In the genomic region with DNA sequence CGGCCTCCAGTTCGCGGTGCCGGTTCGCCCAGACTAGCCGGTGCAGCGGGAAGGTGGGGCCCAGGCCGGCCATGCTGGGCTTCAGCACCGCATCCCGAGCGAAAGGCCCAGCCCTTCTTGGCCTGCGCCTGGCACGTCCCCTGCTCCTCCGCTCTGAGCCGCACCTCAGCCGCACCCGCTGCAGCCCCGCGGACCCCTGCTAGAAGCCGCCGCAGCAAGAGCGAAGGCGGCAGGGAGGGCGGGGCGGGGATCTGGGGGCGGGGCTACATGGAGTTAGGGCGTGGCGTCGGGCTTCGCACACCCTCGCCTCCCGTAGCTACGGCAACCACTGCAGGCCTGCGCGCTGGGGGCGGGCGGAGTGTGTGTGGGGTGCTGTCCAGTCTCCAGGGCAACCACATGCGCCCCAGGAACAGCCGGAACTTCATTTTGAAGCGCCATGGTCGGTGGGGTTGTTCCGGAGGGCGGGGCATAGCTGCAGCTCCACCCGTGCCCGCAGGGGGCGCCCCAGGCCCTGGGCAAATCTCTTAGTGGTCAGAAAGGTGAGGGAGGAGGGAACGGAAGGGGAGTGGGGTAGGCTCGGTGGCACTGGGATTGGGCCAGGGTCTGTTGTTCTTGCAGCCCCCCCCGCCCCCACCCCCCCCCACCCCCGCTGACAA, we compare ENCODE assay signal across 8 mouse cellular contexts. TPM values are rescaled to one million over a fixed set of nuclear protein-coding genes. Genes with fewer than 3 reads are reported as not detected.
A peak's percentile ranks its signal among the peaks of the same experiment; 100 is the strongest.
DNase-seq lines count a peak whose midpoint lies in the region; ATAC-seq lines count a peak whose summit lies in the region.

A gene (minus strand): TSS at position 240 of the 656 bp plus-strand sequence.

- DNase-seq in adrenal gland, postnatal 10 days: peak; percentile 88
- peak; percentile 92 for DNase-seq in embryo, embryonic 9.5 days (ENCODE audit: extremely low spot score)
- peak; percentile 65 to 82 for DNase-seq in gastrocnemius, postnatal 4 days (ENCODE audit: low spot score in 2 of 2)
- DNase-seq in left cerebral cortex, postnatal 25 days (ENCODE audit: low spot score in 2 of 2): peak; percentile 91 to 97
- peak; percentile 89 for DNase-seq in mesoderm, embryonic 11.5 days (ENCODE audit: low read depth, low spot score)
- DNase-seq in right cerebral cortex, postnatal 36 days (ENCODE audit: low spot score in 2 of 2): peak; percentile 94
- DNase-seq in urinary bladder, postnatal 4 days (ENCODE audit: low spot score in 2 of 2): peak; percentile 85 to 88

- peaks cover 3% of the 10 kb centered on the region; the same call in 1 of the 2 replicates for H3K27me3 ChIP-seq in intestine, embryonic 16.5 days (replicated peaks; ENCODE audit: control insufficient read depth, insufficient read depth, low read length)

- H3K27ac ChIP-seq in intestine, embryonic 16.5 days (ENCODE audit: low read length): peak within 1 kb of the TSS; percentile 23; the same call in 1 of the 2 replicates

- ATAC-seq in intestine, embryonic 16.5 days: peak; percentile 96

- intact Hi-C loops in left cerebral cortex, postnatal 25 days (cut with DNase I): loop anchor here (1.0 to 2.0 kb wide), 3 partner anchors 14 to 24 kb away; a partner anchor contains a TSS

- peak within 1 kb of the TSS; percentile 86 for H3K4me2 ChIP-seq in intestine, embryonic 16.5 days (ENCODE audit: low read depth, low read length)

- H3K9me3 ChIP-seq in intestine, embryonic 16.5 days (ENCODE audit: control insufficient read depth, low read length): peaks cover 4% of the 10 kb centered on the region; the same call in 1 of the 2 replicates

- under 1% methylated on average over 48 of the region's 50 CpGs for WGBS in intestine, embryonic 16.5 days

- peak within 1 kb of the TSS; percentile 67 for H3K9ac ChIP-seq in intestine, embryonic 16.5 days (ENCODE audit: low read depth, low read length)

- H3K4me3 ChIP-seq in intestine, embryonic 16.5 days (ENCODE audit: low read length): peak within 1 kb of the TSS; percentile 60

- H3K4me1 ChIP-seq in intestine, embryonic 16.5 days (ENCODE audit: control insufficient read depth, insufficient read depth, low read length): peaks cover 14% of the 10 kb centered on the region

- peaks cover 24% of the 10 kb centered on the region for H3K36me3 ChIP-seq in intestine, embryonic 16.5 days (ENCODE audit: control insufficient read depth, insufficient read depth, low read length)

RNA-seq across cellular contexts. Expression of the gene that starts here (rescaled TPM):
- total RNA-seq in adrenal gland, postnatal 10 days (2021): 1 to 10 TPM; 3.5 to 8.5 TPM
- total RNA-seq in gastrocnemius, postnatal 4 days (2021): 1 to 10 TPM; 2.2 to 2.6 TPM
- polyA plus RNA-seq in intestine, embryonic 16.5 days (2015; fragmentation: Nextera tagmentation; extraction: Ambion mirVana): 4.1 and 4.6 TPM in 2 replicates
- total RNA-seq in left cerebral cortex, postnatal 25 days (2021): 10 to 100 TPM; 70.0 to 76.6 TPM

Comparison
In these comparisons a context has a peak if more than half of its experiments do, and no peak if none do; other contexts are left out.
1. Peak in every context shown above with its lines: DNase-seq, ATAC-seq, H3K4me3 ChIP-seq and H3K27ac ChIP-seq.
2. RNA of the gene that starts here (total RNA-seq): 70.0 to 76.6 TPM in left cerebral cortex, postnatal 25 days; 3.5 to 8.5 TPM in adrenal gland, postnatal 10 days and 2.2 to 2.6 TPM in gastrocnemius, postnatal 4 days; every median in the first group is over 4 times any median in the second.